Mouse (Mus musculus) stomach, postnatal 0 days (tissue): ENCODE results near the gene Rtbdn. TPM values are rescaled to one million over a fixed set of nuclear protein-coding genes. Genes with fewer than 3 reads are reported as not detected.

Experiments used
- ATAC-seq: fragments of 200-750 bp; cut with Nextera tagmentation; 2 replicates; pipeline ENCODE4 v1.8.0; 2017; ENCODE audit not compliant: low FRiP score, low TSS enrichment
- DNase-seq: peaks from one replicate; pipeline ENCODE4 v3.0.0-alpha.2; 2016; ENCODE audit warnings: low spot score
- H3K27ac ChIP-seq: fragments of 300-500 bp; sonication (generic); replicated peaks from 2 replicates; pipeline ENCODE4 v1.5.1; 2014; ENCODE audit warnings: mild to moderate bottlenecking, control low read depth
- H3K27me3 ChIP-seq: fragments of 300-500 bp; sonication (generic); 2 replicates; pipeline ENCODE4 v1.6.1; 2014; ENCODE audit warnings: low read length; ENCODE audit not compliant: control insufficient read depth, insufficient read depth
- H3K36me3 ChIP-seq: fragments of 300-500 bp; sonication (generic); 2 replicates; pipeline ENCODE4 v1.6.1; 2014; ENCODE audit warnings: low read length, mixed read lengths; ENCODE audit not compliant: control insufficient read depth, insufficient read depth
- H3K4me1 ChIP-seq: fragments of 300-500 bp; sonication (generic); replicated peaks from 2 replicates; pipeline ENCODE4 v1.6.1; 2014; ENCODE audit warnings: antibody characterized with exemption; ENCODE audit not compliant: control insufficient read depth, insufficient read depth
- H3K4me2 ChIP-seq: fragments of 300-500 bp; sonication (generic); replicated peaks from 2 replicates; pipeline ENCODE4 v1.6.1; 2014; ENCODE audit warnings: low read depth, mild to moderate bottlenecking, control low read depth, moderate library complexity
- H3K4me3 ChIP-seq: fragments of 300-500 bp; sonication (generic); 2 replicates; pipeline ENCODE4 v1.5.1; 2014; ENCODE audit warnings: low read depth, low read length, control low read depth
- H3K9ac ChIP-seq: fragments of 300-500 bp; sonication (generic); 2 replicates; pipeline ENCODE4 v1.6.1; 2014; ENCODE audit warnings: mild to moderate bottlenecking, low read length, control low read depth, mixed read lengths
- H3K9me3 ChIP-seq: fragments of 300-500 bp; sonication (generic); 2 replicates; pipeline ENCODE4 v1.6.1; 2016; ENCODE audit warnings: low read length; ENCODE audit not compliant: control insufficient read depth
- CTCF ChIP-seq: IDR thresholded peaks from 2 replicates; pipeline ENCODE4 v1.5.1; 2016; ENCODE audit warnings: antibody characterized with exemption, low read depth, mild to moderate bottlenecking, moderate library complexity
- EP300 ChIP-seq: optimal IDR thresholded peaks from 2 replicates; pipeline ENCODE3; 2016; ENCODE audit warnings: antibody characterized with exemption
- WGBS: fragments of 180-500 bp; shearing (Covaris S2); extraction: QIAGEN DNeasy Blood & Tissue Kit; methylation state at CpG from one replicate; pipeline ENCODE4 v1.1.7; 2014; 5-methylcytosine and 5-hydroxymethylcytosine counted together
- polyA plus RNA-seq: library from polyadenylated mRNA; unstranded; fragments of >200 nt; fragmentation: Nextera tagmentation; extraction: Ambion mirVana; gene quantifications from 2 replicates; pipeline ENCODE4 v1.2.1, GENCODE M21; 2015

Gene Rtbdn
- 0.05 and 0.13 TPM in 2 replicates for polyA plus RNA-seq

- DNase-seq: no peak
- H3K9ac ChIP-seq: no peak within 1 kb of the TSS
- H3K4me2 ChIP-seq: peak within 1 kb of the TSS; percentile 56
- peak; percentile 51 for TF ChIP-seq CTCF
- no peak for TF ChIP-seq EP300
- no peaks in the 10 kb centered on the region for H3K9me3 ChIP-seq
- H3K4me1 ChIP-seq: no peaks in the 10 kb centered on the region
- no peaks in the 10 kb centered on the region for H3K36me3 ChIP-seq
- 0 out of 2 replicates have a peak, but pooled peaks have one; percentile 6 for ATAC-seq
- peak within 1 kb of the TSS; percentile 37 for H3K4me3 ChIP-seq
- H3K27me3 ChIP-seq: peaks cover 15% of the 10 kb centered on the region; the same call in 1 of the 2 replicates
- no peak within 1 kb of the TSS for H3K27ac ChIP-seq
- 10% methylated on average over 17 of the region's 17 CpGs for WGBS
Observed at GRCm38 (mm10) chr8:84946528-84947240, at the start of gene Rtbdn. Rtbdn (plus strand) TSS chr8:84946991.

GRCm38 (mm10) chr8:84901071-84901470 lies 45.7 kb upstream of the Rtbdn start:
- no peak overlapping the region for H3K27ac ChIP-seq
- no peaks in the 10 kb centered on the region for H3K4me1 ChIP-seq
- no peak overlapping the region for H3K4me3 ChIP-seq
- H3K4me2 ChIP-seq: no peak overlapping the region
- ATAC-seq: no peak
- no peaks in the 10 kb centered on the region for H3K27me3 ChIP-seq
- TF ChIP-seq EP300: no peak
- no peak for TF ChIP-seq CTCF
- DNase-seq: no peak
- H3K36me3 ChIP-seq: no peaks in the 10 kb centered on the region
- 63% methylated on average over 4 of the region's 4 CpGs for WGBS
- no peak overlapping the region for H3K9ac ChIP-seq
- no peaks in the 10 kb centered on the region for H3K9me3 ChIP-seq

- no peak for TF ChIP-seq EP300
- ATAC-seq (no peak), DNase-seq (no peak)
- no peaks in the 10 kb centered on the region for H3K27me3 ChIP-seq
- H3K27ac ChIP-seq: peak within 1 kb of the TSS; percentile 80; the same call in 1 of the 2 replicates
- H3K4me1 ChIP-seq: no peaks in the 10 kb centered on the region
- H3K9ac ChIP-seq: peak within 1 kb of the TSS; percentile 74
- H3K4me2 ChIP-seq: peak within 1 kb of the TSS; percentile 99
- peak within 1 kb of the TSS; percentile 71 for H3K4me3 ChIP-seq
- H3K9me3 ChIP-seq: no peaks in the 10 kb centered on the region
- 65% methylated on average over 3 of the region's 3 CpGs for WGBS
- no peaks in the 10 kb centered on the region for H3K36me3 ChIP-seq
Observed at GRCm38 (mm10) chr8:84901752-84902151, 45.0 kb upstream of the Rtbdn start, which contains the start of gene Klf1. Klf1 (plus strand) TSS chr8:84901928.

- H3K27me3 ChIP-seq: no peaks in the 10 kb centered on the region
- H3K4me1 ChIP-seq: no peaks in the 10 kb centered on the region
- H3K9ac ChIP-seq: peak overlapping the region; percentile 74
- H3K36me3 ChIP-seq: no peaks in the 10 kb centered on the region
- H3K4me3 ChIP-seq: peak overlapping the region; percentile 71
- DNase-seq (no peak), ATAC-seq (no peak)
- peak overlapping the region; percentile 99 for H3K4me2 ChIP-seq
- WGBS: 5% methylated on average over 23 of the region's 24 CpGs
- H3K9me3 ChIP-seq: no peaks in the 10 kb centered on the region
- peak overlapping the region; percentile 80; the same call in 1 of the 2 replicates for H3K27ac ChIP-seq
- TF ChIP-seq CTCF (no peak), EP300 (no peak)
Observed at GRCm38 (mm10) chr8:84902367-84902919, 44.3 kb upstream of the Rtbdn start.

GRCm38 (mm10) chr8:84902920-84903661 lies 43.7 kb upstream of the Rtbdn start:
- no peaks in the 10 kb centered on the region for H3K27me3 ChIP-seq
- no peaks in the 10 kb centered on the region for H3K4me1 ChIP-seq
- peak overlapping the region; percentile 71 for H3K4me3 ChIP-seq
- no peaks in the 10 kb centered on the region for H3K9me3 ChIP-seq
- H3K36me3 ChIP-seq: no peaks in the 10 kb centered on the region
- WGBS: under 1% methylated on average over 68 of the region's 68 CpGs
- DNase-seq (peak; percentile 93), ATAC-seq (peak; percentile 92)
- H3K9ac ChIP-seq: peak overlapping the region; percentile 74
- no peak for TF ChIP-seq EP300
- peak; percentile 92 for TF ChIP-seq CTCF
- peak overlapping the region; percentile 99 for H3K4me2 ChIP-seq
- H3K27ac ChIP-seq: peak overlapping the region; percentile 80
